Mouse (Mus musculus): ENCODE data around the gene Prune2. TPM values are rescaled to one million over a fixed set of nuclear protein-coding genes. Genes with fewer than 3 reads are reported as not detected.

Gene Prune2
- polyA plus RNA-seq, 1 experiment from 2014 or later, result 7.6 TPM

- H3K36me3 ChIP-seq (replicated peaks; ENCODE audit: control insufficient read depth, insufficient read depth), result no peaks in the 10 kb centered on the region
- no peak for ATAC-seq (ENCODE audit: low FRiP score)
- no peak overlapping the region for H3K9ac ChIP-seq
- no peak overlapping the region for H3K27ac ChIP-seq
- no peak overlapping the region for H3K4me3 ChIP-seq (replicated peaks; ENCODE audit: low read length)
- no peaks in the 10 kb centered on the region for H3K27me3 ChIP-seq (ENCODE audit: control insufficient read depth, insufficient read depth, low read length)
- no peak for DNase-seq (ENCODE audit: low spot score)
- no peaks in the 10 kb centered on the region for H3K4me1 ChIP-seq (replicated peaks; ENCODE audit: control insufficient read depth, insufficient read depth, low read length)
- H3K9me3 ChIP-seq (ENCODE audit: control insufficient read depth, low read length), result no peaks in the 10 kb centered on the region
- WGBS, result 94% methylated on average over 2 of the region's 2 CpGs
- H3K4me2 ChIP-seq (replicated peaks), result no peak overlapping the region
Measured at GRCm38 (mm10) chr19:17272988-17273387, 317.1 kb downstream of the Prune2 start.

Other genes with a start within 250 kb of the Prune2 start
- 10.0 and 10.1 TPM in 2 replicates for gene Vps13a, start 175.2 kb upstream of the Prune2 start, polyA plus RNA-seq (2014; fragmentation: Nextera tagmentation; extraction: Ambion mirVana)
- 0.60 and 0.82 TPM in 2 replicates for gene Foxb2, start 82.3 kb upstream of the Prune2 start, polyA plus RNA-seq (2014; fragmentation: Nextera tagmentation; extraction: Ambion mirVana)

Measured in hindbrain, embryonic 14.5 days (tissue).